Mouse (Mus musculus) layer of hippocampus, postnatal 36 days (tissue): ENCODE results near the gene Lce1j. TPM values are rescaled to one million over a fixed set of nuclear protein-coding genes. Genes with fewer than 3 reads are reported as not detected.
"Not testable (repeated sequence)": the region's sequence is repeated elsewhere in the genome, so short reads cannot be mapped to it uniquely, and the experiment has no call there.

ENCODE experiments used
- DNase-seq, 2 experiments: peaks; one replicate each; pipeline ENCODE4 v3.0.0; 2022
- total RNA-seq, 2 experiments: library from RNA; stranded (reverse); gene quantifications; 2 replicates each; pipeline ENCODE4 v1.2.3; 2021

Lce1j gene
- total RNA-seq, result not detected

DNA sequence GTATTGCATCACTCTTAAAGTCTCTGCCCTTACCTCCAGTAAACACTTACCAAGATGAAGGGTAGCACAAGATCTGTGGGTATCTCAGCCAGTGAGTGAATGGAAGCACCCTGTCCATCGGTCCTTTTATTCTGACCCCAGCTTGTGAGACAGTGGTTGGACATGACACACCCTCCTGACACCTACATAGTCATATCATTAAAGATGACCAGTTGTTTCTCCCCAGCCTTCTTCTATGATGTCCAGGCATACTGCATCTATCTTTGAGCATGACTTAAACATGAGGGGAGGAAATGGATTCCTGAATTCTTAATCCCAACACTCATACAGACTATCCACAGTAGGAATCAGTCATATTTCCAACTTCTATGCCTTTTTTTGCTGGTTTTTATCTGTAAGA lies at the start of gene Lce1j:
Lce1j (minus strand) TSS at position 101 of the 400 bp plus-strand sequence.
- no peak for DNase-seq

DNA sequence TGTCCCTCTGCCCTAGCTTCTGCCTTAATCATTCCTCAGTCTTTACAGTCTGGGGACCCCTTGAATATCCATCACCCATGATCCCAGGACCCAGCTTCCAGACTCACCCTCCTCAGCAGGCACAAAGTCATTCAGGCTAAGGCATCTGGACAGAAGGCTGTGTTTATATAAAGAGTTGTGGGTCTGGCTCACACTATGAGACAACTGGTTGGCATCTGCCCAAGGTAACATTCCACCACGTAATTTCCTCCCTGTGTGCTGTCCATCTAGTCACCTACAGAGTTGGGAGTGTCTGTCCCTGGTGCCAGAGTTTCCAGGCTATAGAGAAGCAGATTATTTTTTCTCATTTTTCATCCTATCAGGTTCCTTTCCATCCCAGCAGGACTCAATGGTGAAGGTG lies 36.8 kb upstream of the Lce1j start, which contains the start of gene Kprp:
Kprp (minus strand) TSS at position 140 of the 400 bp plus-strand sequence.
- DNase-seq, result no peak

DNA sequence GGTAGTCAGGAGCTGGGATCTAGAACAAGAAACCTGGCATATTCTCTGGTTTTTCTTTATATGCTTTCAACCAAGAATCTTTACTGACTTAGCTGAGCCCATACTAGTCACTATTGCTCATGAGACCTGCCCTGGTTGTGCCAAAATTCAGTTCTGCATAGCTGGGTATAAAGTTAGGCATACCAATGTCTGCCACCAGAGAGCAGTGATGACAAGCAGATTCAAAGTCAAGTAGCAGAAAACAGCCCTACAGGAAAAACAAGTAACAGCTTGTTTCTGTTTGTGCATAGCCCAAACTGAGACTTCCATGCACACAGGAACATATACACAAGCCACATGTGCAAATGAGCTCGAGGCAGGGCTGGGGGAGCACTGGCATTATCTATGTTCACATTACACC lies 35.5 kb upstream of the Lce1j start:
- no peak for DNase-seq

DNA sequence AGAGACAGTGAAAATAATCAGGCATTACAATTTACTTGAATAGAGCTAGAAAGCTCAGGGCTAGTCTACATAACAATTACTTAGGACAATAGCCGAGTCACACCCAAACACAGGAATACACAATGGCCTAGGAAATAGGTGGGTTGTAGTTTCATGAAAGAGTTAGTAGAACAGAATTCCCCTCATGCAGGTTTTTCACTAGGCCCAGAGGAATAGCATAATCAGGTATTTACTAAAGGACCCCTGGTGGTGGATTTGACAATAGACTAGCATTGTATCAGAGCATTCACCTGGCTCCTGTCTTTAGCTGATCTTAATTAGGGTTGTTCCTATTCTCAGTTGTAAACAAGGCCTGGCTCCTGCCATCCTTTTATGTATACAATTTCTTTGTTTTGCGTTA lies 25.7 kb upstream of the Lce1j start:
- not testable (repeated sequence) for DNase-seq

DNA sequence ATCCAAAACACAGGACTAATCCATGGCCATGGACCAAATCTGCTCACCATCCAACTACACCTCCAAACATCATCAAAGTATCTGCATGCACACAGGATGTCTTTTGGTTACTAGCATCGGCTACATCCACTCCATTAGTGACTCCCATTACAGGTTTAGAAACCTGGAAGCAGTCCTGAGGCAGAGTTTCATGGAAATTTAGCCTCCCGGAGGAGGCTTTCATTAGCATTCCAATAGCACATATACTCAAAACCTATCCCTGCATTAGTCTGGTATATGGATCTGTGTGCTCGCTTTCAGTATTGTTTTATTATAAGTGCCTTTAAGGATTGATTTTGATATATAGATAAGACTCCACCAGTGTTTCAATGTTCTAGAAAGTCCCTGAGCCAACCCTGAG lies 25.3 kb upstream of the Lce1j start:
- DNase-seq, result no peak

DNA sequence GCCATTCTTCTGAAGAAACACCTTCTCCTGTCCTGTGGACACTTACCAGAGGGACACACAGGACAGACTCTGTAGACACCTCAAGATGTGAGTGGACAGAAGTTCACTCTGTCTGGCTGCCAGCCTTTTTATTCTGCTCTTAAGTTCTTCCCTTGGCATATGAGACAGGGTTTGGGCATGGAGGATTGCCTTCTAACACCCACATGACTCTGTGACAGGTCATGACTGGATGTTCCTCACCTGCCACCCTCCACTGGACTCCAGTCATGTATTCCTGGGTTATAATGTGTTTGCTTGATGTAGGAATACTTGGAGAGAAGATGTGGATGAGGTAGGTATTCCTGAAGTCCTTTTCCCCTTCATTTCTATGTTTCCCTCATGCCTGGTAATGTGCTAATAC lies 17.5 kb upstream of the Lce1j start, which contains the start of gene Lce1k:
Lce1k (minus strand) TSS at position 101 of the 400 bp plus-strand sequence.
- DNase-seq, result no peak

DNA sequence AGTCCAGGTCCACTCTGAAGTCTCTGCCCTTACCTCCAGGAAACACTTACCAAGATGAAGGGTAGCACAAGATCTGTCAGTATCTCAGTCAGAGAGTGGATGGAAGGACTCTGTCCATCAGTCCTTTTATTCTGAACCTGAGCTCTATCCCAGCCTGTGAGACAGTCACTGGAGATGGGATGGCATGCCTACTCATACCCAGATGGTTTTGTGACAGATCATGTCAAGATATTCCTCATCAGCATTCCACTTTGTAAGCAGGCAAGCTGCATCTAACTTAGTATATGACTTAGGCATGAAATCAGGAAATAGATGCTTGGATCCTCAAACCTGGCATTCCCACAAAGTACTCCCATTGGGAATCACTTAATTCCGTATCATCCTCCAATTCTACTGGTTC lies 11.5 kb downstream of the Lce1j start, which contains the start of gene Lce1i:
Lce1i (minus strand) TSS at position 101 of the 400 bp plus-strand sequence.
- no peak for DNase-seq

DNA sequence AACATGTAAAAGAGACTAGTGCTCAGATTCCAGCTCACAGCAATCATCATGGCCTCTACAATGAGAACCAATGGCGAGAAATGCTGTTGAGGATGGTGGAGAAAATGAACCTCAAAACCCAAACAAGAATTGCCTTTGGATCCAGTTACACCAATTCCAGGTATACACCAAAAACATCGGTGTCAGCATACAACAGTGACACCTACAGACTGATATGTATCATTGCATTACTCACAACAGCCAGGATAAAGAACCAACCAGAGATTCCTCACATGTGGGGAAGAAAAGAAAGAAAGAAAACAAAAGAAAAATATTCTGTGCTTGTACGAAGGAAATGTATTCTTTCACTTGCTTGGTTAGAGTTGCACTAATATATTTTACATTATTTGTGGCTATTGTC lies 18.7 kb downstream of the Lce1j start:
- DNase-seq, result no peak

DNA sequence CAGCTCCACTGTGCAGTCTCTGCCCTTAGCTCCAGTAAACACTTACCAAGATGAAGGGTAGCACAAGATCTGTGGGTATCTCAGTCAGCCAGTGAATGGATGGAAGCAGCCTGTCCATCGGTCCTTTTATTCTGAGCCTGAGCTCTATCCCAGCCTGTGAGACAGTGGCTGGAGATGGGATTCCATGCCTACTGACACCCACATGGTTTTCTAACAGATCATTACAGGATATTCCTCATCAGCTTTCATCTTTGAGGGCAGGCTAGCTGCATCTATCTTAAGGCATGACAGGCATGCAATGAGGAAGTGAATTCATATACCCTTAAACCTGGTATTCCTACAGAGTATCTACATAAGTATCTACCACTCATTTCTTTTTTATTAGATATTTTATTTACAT lies 25.3 kb downstream of the Lce1j start, which contains the start of gene Lce1h:
Lce1h (minus strand) TSS at position 101 of the 400 bp plus-strand sequence.
- DNase-seq, result no peak

DNA sequence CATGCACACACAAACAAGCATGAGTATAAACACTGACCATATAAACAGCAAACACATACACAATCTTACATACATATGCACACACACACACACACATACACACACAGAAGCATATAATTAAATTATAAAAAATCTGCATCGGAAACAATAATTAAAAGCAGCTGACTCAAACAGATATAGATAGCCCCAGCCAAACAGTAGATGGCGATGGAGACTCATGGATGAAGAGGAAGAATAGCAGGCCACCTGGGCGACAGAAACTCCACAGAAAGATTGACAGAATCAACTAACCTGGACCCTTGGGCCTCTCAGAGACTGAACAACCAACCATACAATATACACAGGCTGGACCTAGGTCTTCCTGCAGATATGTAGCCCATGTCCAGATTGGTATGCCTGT lies 37.1 kb downstream of the Lce1j start:
- no peak for DNase-seq

DNA sequence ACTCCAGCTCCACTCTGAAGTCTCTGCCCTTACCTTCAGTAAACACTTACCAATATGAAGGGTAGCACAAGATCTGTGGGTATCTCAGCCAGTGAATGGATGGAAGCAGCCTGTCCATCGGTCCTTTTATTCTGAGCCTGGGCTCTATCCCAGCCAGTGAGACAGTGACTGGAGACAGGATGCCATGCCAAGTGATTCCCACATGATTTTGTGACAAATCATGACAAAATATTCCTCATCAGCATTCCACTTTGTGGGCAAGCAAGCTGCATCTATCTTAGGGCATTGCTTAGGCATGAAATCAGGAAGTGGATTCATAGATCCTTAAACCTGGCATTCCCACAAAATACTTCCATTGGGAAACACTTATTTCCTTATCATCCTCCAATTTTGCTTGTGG lies 38.1 kb downstream of the Lce1j start, which contains the start of gene Lce1g:
Lce1g (minus strand) TSS at position 101 of the 400 bp plus-strand sequence.
- DNase-seq, result no peak

DNA sequence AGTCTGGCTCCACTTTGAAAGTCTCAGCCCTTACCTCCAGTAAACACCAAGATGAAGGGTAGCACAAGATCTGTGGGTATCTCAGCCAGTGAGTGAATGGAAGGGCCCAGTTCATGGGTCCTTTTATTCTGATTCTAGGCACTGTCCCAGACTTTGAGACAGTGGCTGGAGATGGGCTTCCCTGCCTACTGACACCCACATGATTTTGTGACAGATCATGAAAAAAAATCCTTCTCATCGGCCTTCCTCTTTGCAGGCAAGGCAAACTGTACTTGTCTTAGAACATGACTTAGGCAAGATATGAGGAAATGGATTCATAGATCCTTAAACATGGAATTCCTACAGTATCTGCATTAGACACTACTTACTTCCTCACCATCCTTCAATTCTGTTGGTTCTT lies 51.3 kb downstream of the Lce1j start, which contains the start of gene Gm38119:
Gm38119 (minus strand) TSS at position 101 of the 400 bp plus-strand sequence.
- no peak for DNase-seq

Other genes with a start within 250 kb of the Lce1j start
- not detected for gene Ivl, start 216.8 kb downstream of the Lce1j start, total RNA-seq
- gene Smcp, start 201.5 kb downstream of the Lce1j start, total RNA-seq, result not detected
- gene 2210017I01Rik, start 183.0 kb downstream of the Lce1j start, total RNA-seq, result not detected
- gene Lce6a, start 168.9 kb downstream of the Lce1j start, total RNA-seq, result not detected
- gene Lce1a1, start 142.2 kb downstream of the Lce1j start, total RNA-seq, result not detected
- not detected for gene Lce1b, start 133.6 kb downstream of the Lce1j start, total RNA-seq
- not detected for gene Lce1a2, start 120.2 kb downstream of the Lce1j start, total RNA-seq
- not detected for gene Lce1c, start 111.3 kb downstream of the Lce1j start, total RNA-seq
- not detected for gene Lce1d, start 103.3 kb downstream of the Lce1j start, total RNA-seq
- gene Lce1e, start 81.4 kb downstream of the Lce1j start, total RNA-seq, result not detected
- gene Lce1f, start 70.2 kb downstream of the Lce1j start, total RNA-seq, result not detected
- gene Gm38119, start 51.4 kb downstream of the Lce1j start, total RNA-seq, result not detected
- not detected for gene Lce1g, start 38.2 kb downstream of the Lce1j start, total RNA-seq
- not detected for gene Lce1h, start 25.4 kb downstream of the Lce1j start, total RNA-seq
- gene Lce1i, start 11.6 kb downstream of the Lce1j start, total RNA-seq, result not detected
- gene Lce1k, start 17.4 kb upstream of the Lce1j start, total RNA-seq, result not detected
- gene Kprp, start 36.7 kb upstream of the Lce1j start, total RNA-seq, result not detected
- not detected for gene Lce1l, start 60.8 kb upstream of the Lce1j start, total RNA-seq
- gene 2310050C09Rik, start 79.7 kb upstream of the Lce1j start, total RNA-seq, result not detected
- not detected for gene Lce3a, start 135.7 kb upstream of the Lce1j start, total RNA-seq
- gene Lce3b, start 142.5 kb upstream of the Lce1j start, total RNA-seq, result not detected
- gene Lce3c, start 154.0 kb upstream of the Lce1j start, total RNA-seq, result not detected
- not detected for gene Lce3d, start 166.9 kb upstream of the Lce1j start, total RNA-seq
- gene Lce3e, start 176.5 kb upstream of the Lce1j start, total RNA-seq, result not detected
- not detected for gene Lce3f, start 201.7 kb upstream of the Lce1j start, total RNA-seq
- not detected for gene Crct1, start 225.2 kb upstream of the Lce1j start, total RNA-seq
- gene Lce1m, start 228.5 kb upstream of the Lce1j start, total RNA-seq, result not detected